Mouse (Mus musculus) thymus, adult 2 months (tissue): ENCODE results near the gene Samd4b. TPM values are rescaled to one million over a fixed set of nuclear protein-coding genes. Genes with fewer than 3 reads are reported as not detected.

Experiments used
- DNase-seq: peaks from one replicate; pipeline ENCODE4 v3.0.0; 2021
- H3K27ac ChIP-seq: fragments of 200-500 bp; 2 replicates; pipeline ENCODE4 v1.5.1; 2012; ENCODE audit warnings: low read length, control low read depth; ENCODE audit not compliant: control insufficient read depth, insufficient read depth
- H3K27me3 ChIP-seq: fragments of 200-500 bp; 2 replicates; pipeline ENCODE4 v1.6.1; 2012; ENCODE audit warnings: mild to moderate bottlenecking, low read length, moderate library complexity, mixed read lengths; ENCODE audit not compliant: control insufficient read depth, insufficient read depth
- H3K36me3 ChIP-seq: fragments of 200-500 bp; 2 replicates; pipeline ENCODE4 v1.6.1; 2012; ENCODE audit warnings: mild to moderate bottlenecking, low read length, moderate library complexity; ENCODE audit not compliant: control insufficient read depth, insufficient read depth
- H3K4me1 ChIP-seq: fragments of 200-500 bp; replicated peaks from 2 replicates; pipeline ENCODE4 v1.6.1; 2012; ENCODE audit warnings: low read length; ENCODE audit not compliant: control insufficient read depth, insufficient read depth
- H3K4me3 ChIP-seq: fragments of 200-500 bp; 2 replicates; pipeline ENCODE4 v1.5.1; 2012; ENCODE audit warnings: mild to moderate bottlenecking, low read length, control low read depth, moderate library complexity; ENCODE audit not compliant: control insufficient read depth, insufficient read depth
- CTCF ChIP-seq: fragments of 200-500 bp; IDR thresholded peaks from 2 replicates; pipeline ENCODE4 v1.5.1; 2012; ENCODE audit warnings: mild to moderate bottlenecking, control low read depth, low read length, moderate library complexity, borderline replicate concordance; ENCODE audit not compliant: control insufficient read depth, poor library complexity, insufficient read depth; ENCODE audit errors: extremely low read depth
- POLR2A ChIP-seq: fragments of 200-500 bp; IDR thresholded peaks from 2 replicates; pipeline ENCODE4 v1.6.1; 2012; ENCODE audit warnings: mild to moderate bottlenecking, low read length, control low read depth, moderate library complexity; ENCODE audit not compliant: control insufficient read depth, poor library complexity, insufficient read depth; ENCODE audit errors: extremely low read depth
- WGBS: fragments of 180-500 bp; shearing (Covaris S2); methylation state at CpG from one replicate; pipeline ENCODE4 v1.1.7; 2018; 5-methylcytosine and 5-hydroxymethylcytosine counted together
- polyA plus RNA-seq: library from polyadenylated mRNA; depleted of rRNA; stranded (reverse); fragments of >200 nt; gene quantifications from 2 replicates; pipeline ENCODE4 v1.2.3, GENCODE M21; 2012

Gene Samd4b
- polyA plus RNA-seq, 1 experiment = 118 TPM

- TF ChIP-seq CTCF = no peak
- no peak for TF ChIP-seq POLR2A
- H3K27me3 ChIP-seq = no peaks in the 10 kb centered on the region
- peak; percentile 43 for DNase-seq
- WGBS = 6% methylated on average over 32 of the region's 32 CpGs
- peaks cover 13% of the 10 kb centered on the region for H3K36me3 ChIP-seq
- H3K4me3 ChIP-seq = peak overlapping the region; percentile 72
- peaks cover 61% of the 10 kb centered on the region for H3K4me1 ChIP-seq
- peak overlapping the region; percentile 87 for H3K27ac ChIP-seq
Measured at GRCm38 (mm10) chr7:28378066-28378690, 219.8 kb downstream of the Samd4b start.

DNA sequence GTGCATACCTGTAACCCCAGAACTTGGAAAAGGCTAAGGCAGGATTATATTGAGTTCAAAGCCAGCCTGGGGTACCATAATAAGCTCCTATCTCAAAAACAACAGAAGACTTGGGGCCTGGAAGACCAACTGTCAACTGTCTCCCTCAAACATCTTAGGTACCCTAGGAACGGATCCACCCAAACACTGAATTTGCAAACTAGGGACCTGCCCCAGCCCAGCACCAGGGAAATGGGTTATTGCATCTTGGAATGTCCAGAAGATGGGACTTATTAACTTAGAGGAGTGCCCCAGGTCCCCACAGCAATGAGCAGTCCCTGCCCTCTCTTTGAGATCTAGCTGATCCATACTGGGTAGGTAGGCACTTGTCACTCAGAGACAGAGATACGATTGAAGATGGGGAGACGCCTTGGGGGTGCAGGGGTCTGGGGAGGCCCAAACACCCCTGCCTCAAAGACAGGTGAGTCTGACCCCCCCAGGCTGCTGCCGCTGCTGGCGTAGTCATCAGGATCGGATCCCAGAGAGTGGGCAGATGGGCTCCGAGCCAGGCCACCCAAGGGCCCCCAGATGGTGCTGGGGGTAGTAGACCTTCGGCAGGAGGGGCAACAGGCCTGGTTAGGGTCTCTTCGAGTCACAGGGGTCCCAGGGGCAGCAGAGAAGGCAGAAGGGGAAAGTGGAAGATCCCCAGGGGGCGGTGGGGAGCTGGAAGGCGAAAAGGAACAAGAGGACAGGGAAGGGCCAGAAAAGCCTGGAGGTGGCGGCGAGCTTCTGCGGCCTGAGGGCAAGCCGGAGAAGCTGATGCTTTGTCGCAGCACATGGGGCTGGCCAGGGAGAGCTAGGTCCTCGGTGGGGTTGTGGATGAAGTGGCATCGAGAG lies 220.5 kb downstream of the Samd4b start:
- no peak for TF ChIP-seq POLR2A
- H3K4me3 ChIP-seq = peak overlapping the region; percentile 72
- H3K4me1 ChIP-seq = peaks cover 54% of the 10 kb centered on the region
- peak overlapping the region; percentile 87 for H3K27ac ChIP-seq
- WGBS = 48% methylated on average over 18 of the region's 18 CpGs
- peaks cover 13% of the 10 kb centered on the region for H3K36me3 ChIP-seq
- H3K27me3 ChIP-seq = no peaks in the 10 kb centered on the region
- peak; percentile 37 for DNase-seq

DNA sequence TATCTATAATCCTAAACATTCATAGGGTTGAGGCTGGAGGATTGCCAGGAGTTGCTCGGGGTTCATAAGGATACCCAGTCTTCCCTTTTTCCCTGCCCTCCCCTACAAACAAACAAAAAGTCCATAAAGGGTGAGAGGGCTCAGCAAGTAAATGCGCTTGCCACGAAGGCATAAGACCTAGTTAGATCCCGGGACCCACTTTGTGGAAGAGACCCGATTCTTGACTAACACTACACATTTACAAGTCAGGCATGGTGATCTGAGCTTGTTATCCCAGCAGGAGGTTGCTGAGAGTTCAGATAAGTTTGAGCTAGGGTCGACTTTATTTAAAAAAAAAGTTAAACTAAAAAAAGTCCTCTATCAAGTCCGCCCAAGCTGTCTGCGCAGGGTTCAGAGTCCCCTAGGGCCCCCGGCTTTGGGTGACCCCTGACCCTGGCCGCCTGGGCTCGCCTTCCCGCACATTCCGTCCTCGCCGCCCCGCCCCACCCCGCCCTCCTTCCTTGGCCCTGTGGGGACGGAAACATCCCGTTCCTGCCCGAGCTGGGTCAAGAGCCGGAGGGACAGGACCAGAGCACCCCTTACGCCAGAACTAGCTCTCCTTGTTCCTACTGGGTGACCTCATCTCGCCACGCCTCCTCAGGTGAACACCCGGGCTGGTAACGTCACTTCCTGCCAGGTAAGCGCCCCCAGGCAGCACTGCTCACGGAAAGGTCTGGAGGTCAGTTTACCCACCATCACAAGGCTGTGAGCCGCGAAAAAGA lies 221.8 kb downstream of the Samd4b start:
- peaks cover 44% of the 10 kb centered on the region for H3K4me1 ChIP-seq
- peaks cover 13% of the 10 kb centered on the region for H3K36me3 ChIP-seq
- TF ChIP-seq CTCF (no peak), POLR2A (0 out of 2 replicates have a peak, but pooled peaks have one; percentile 23)
- 27% methylated on average over 30 of the region's 30 CpGs for WGBS
- peak; percentile 65 for DNase-seq
- H3K4me3 ChIP-seq = peak overlapping the region; percentile 63
- H3K27me3 ChIP-seq = no peaks in the 10 kb centered on the region
- peak overlapping the region; percentile 95 for H3K27ac ChIP-seq

GRCm38 (mm10) chr7:28375176-28375921 lies 222.6 kb downstream of the Samd4b start:
- Histone ChIP-seq H3K4me3 (peak overlapping the region; percentile 63), H3K36me3 (peaks cover 13% of the 10 kb centered on the region), H3K27ac (peak overlapping the region; percentile 99), H3K4me1 (peaks cover 43% of the 10 kb centered on the region), H3K27me3 (no peaks in the 10 kb centered on the region)
- peak; percentile 95 for DNase-seq
- WGBS = under 1% methylated on average over 35 of the region's 36 CpGs
- TF ChIP-seq POLR2A (peak; percentile 72), CTCF (0 out of 2 replicates have a peak, but pooled peaks have one; percentile 40)

GRCm38 (mm10) chr7:28374647-28375046 lies 223.3 kb downstream of the Samd4b start:
- 58% methylated on average over 10 of the region's 10 CpGs for WGBS
- Histone ChIP-seq H3K4me3 (peak overlapping the region; percentile 60), H3K4me1 (peaks cover 46% of the 10 kb centered on the region)

GRCm38 (mm10) chr7:28373891-28374495 lies 224.0 kb downstream of the Samd4b start:
- H3K4me1 ChIP-seq = peaks cover 47% of the 10 kb centered on the region
- TF ChIP-seq POLR2A = no peak
- TF ChIP-seq CTCF = no peak
- no peaks in the 10 kb centered on the region for H3K27me3 ChIP-seq
- 71% methylated on average over 7 of the region's 7 CpGs for WGBS
- peaks cover 13% of the 10 kb centered on the region for H3K36me3 ChIP-seq
- H3K27ac ChIP-seq = peak overlapping the region; percentile 99
- no peak for DNase-seq
- H3K4me3 ChIP-seq = no peak overlapping the region

More at GRCm38 (mm10) chr7:28374647-28375046, 223.3 kb downstream of the Samd4b start:
- DNase-seq = no peak
- Histone ChIP-seq H3K27me3 (no peaks in the 10 kb centered on the region), H3K36me3 (peaks cover 13% of the 10 kb centered on the region), H3K27ac (peak overlapping the region; percentile 99)
- no peak for TF ChIP-seq CTCF
